Mouse (Mus musculus) forebrain, embryonic 14.5 days (tissue): Measurements from ENCODE around the gene Tnk2. TPM values are rescaled to one million over a fixed set of nuclear protein-coding genes. Genes with fewer than 3 reads are reported as not detected.
A peak's percentile ranks its signal among the peaks of the same experiment; 100 is the strongest.

ENCODE experiments used
- ATAC-seq: fragments of 200-750 bp; cut with Nextera tagmentation; 2 replicates; pipeline ENCODE4 v1.8.0; 2017; ENCODE audit warnings: mild to moderate bottlenecking, moderate library complexity
- DNase-seq: peaks from one replicate; pipeline ENCODE4 v3.0.0-alpha.2; 2015; ENCODE audit warnings: low spot score
- H3K27ac ChIP-seq: fragments of 300-500 bp; sonication (generic); 2 replicates; pipeline ENCODE4 v1.5.1; 2014; ENCODE audit warnings: low read depth, mild to moderate bottlenecking, control low read depth, low read length, moderate library complexity
- H3K27me3 ChIP-seq: fragments of 300-500 bp; sonication (generic); replicated peaks from 2 replicates; pipeline ENCODE4 v1.6.1; 2014; ENCODE audit warnings: low read length, control low read depth, mixed read lengths; ENCODE audit not compliant: control insufficient read depth, insufficient read depth
- H3K36me3 ChIP-seq: fragments of 300-500 bp; sonication (generic); 2 replicates; pipeline ENCODE4 v1.6.1; 2014; ENCODE audit warnings: low read length, control low read depth; ENCODE audit not compliant: control insufficient read depth, insufficient read depth
- H3K4me1 ChIP-seq: fragments of 300-500 bp; sonication (generic); 2 replicates; pipeline ENCODE4 v1.6.1; 2014; ENCODE audit warnings: antibody characterized with exemption, low read length, control low read depth; ENCODE audit not compliant: control insufficient read depth, insufficient read depth
- H3K4me2 ChIP-seq: fragments of 300-500 bp; sonication (generic); 2 replicates; pipeline ENCODE4 v1.6.1; 2014; ENCODE audit warnings: mild to moderate bottlenecking, control low read depth, low read length
- H3K4me3 ChIP-seq: fragments of 300-500 bp; sonication (generic); 2 replicates; pipeline ENCODE4 v1.5.1; 2014; ENCODE audit warnings: low read depth, low read length, control low read depth
- H3K9ac ChIP-seq: fragments of 300-500 bp; sonication (generic); 2 replicates; pipeline ENCODE4 v1.6.1; 2014; ENCODE audit warnings: mild to moderate bottlenecking, low read length, control low read depth, moderate library complexity
- H3K9me3 ChIP-seq: fragments of 300-500 bp; sonication (generic); replicated peaks from 2 replicates; pipeline ENCODE4 v1.6.1; 2016; ENCODE audit warnings: low read length, control low read depth, mixed read lengths; ENCODE audit not compliant: control insufficient read depth
- WGBS: fragments of 180-500 bp; shearing (Covaris S2); extraction: QIAGEN DNeasy Blood & Tissue Kit; methylation state at CpG from one replicate; pipeline ENCODE4 v1.1.7; 2014; 5-methylcytosine and 5-hydroxymethylcytosine counted together
- polyA plus RNA-seq: library from polyadenylated mRNA; unstranded; fragments of >200 nt; fragmentation: Nextera tagmentation; extraction: Ambion mirVana; gene quantifications from 2 replicates; pipeline ENCODE4 v1.2.1, GENCODE M21; 2014

The Tnk2 gene
- polyA plus RNA-seq, 1 experiment from 2014 or later, result 11.2 TPM

- H3K4me2 ChIP-seq, result no peak overlapping the region
- ATAC-seq (peak; percentile 63; the same call in 1 of the 2 replicates), DNase-seq (peak; percentile 72)
- H3K4me1 ChIP-seq, result no peaks in the 10 kb centered on the region
- H3K9ac ChIP-seq, result no peak overlapping the region
- no peak overlapping the region for H3K4me3 ChIP-seq
- no peak overlapping the region for H3K27ac ChIP-seq
- no peaks in the 10 kb centered on the region for H3K27me3 ChIP-seq
- 64% methylated on average over 5 of the region's 5 CpGs for WGBS
- H3K9me3 ChIP-seq, result no peaks in the 10 kb centered on the region
- peaks cover 41% of the 10 kb centered on the region for H3K36me3 ChIP-seq
These were observed 39.7 kb downstream of the Tnk2 start for GRCm38 (mm10) chr16:32683343-32683742.

GRCm38 (mm10) chr16:32685405-32685804, 41.7 kb downstream of the Tnk2 start:
- Histone ChIP-seq H3K36me3 (peaks cover 23% of the 10 kb centered on the region), H3K4me2 (no peak overlapping the region), H3K4me1 (no peaks in the 10 kb centered on the region), H3K27ac (no peak overlapping the region), H3K27me3 (no peaks in the 10 kb centered on the region), H3K9me3 (no peaks in the 10 kb centered on the region), H3K4me3 (no peak overlapping the region), H3K9ac (no peak overlapping the region)
- DNase-seq (no peak), ATAC-seq (no peak)
- WGBS, result 85% methylated on average over 10 of the region's 10 CpGs

GRCm38 (mm10) chr16:32685998-32686397, 42.3 kb downstream of the Tnk2 start:
- Histone ChIP-seq H3K9ac (no peak overlapping the region), H3K36me3 (peaks cover 17% of the 10 kb centered on the region), H3K27me3 (no peaks in the 10 kb centered on the region), H3K4me1 (no peaks in the 10 kb centered on the region), H3K9me3 (no peaks in the 10 kb centered on the region), H3K27ac (no peak overlapping the region), H3K4me3 (no peak overlapping the region), H3K4me2 (no peak overlapping the region)
- DNase-seq, result no peak
- no peak for ATAC-seq
- WGBS, result 73% methylated on average over 5 of the region's 5 CpGs

GRCm38 (mm10) chr16:32687221-32687620, 43.5 kb downstream of the Tnk2 start:
- WGBS, result 69% methylated on average over 5 of the region's 5 CpGs

GRCm38 (mm10) chr16:32688770-32689169, 45.1 kb downstream of the Tnk2 start:
- H3K9ac ChIP-seq, result no peak overlapping the region
- no peaks in the 10 kb centered on the region for H3K36me3 ChIP-seq
- DNase-seq (no peak), ATAC-seq (no peak)
- H3K27me3 ChIP-seq, result no peaks in the 10 kb centered on the region
- no peaks in the 10 kb centered on the region for H3K4me1 ChIP-seq
- H3K4me3 ChIP-seq, result no peak overlapping the region
- H3K27ac ChIP-seq, result no peak overlapping the region
- H3K4me2 ChIP-seq, result no peak overlapping the region
- no peaks in the 10 kb centered on the region for H3K9me3 ChIP-seq
- WGBS, result 68% methylated on average over 4 of the region's 4 CpGs

More at GRCm38 (mm10) chr16:32687221-32687620, 43.5 kb downstream of the Tnk2 start:
- H3K9me3 ChIP-seq, result no peaks in the 10 kb centered on the region
- H3K27me3 ChIP-seq, result no peaks in the 10 kb centered on the region
- no peak overlapping the region for H3K4me2 ChIP-seq
- H3K4me1 ChIP-seq, result no peaks in the 10 kb centered on the region
- ATAC-seq, result no peak
- H3K4me3 ChIP-seq, result no peak overlapping the region
- no peak overlapping the region for H3K27ac ChIP-seq
- DNase-seq, result no peak
- H3K9ac ChIP-seq, result no peak overlapping the region
- H3K36me3 ChIP-seq, result peaks cover 9% of the 10 kb centered on the region

GRCm38 (mm10) chr16:32689501-32689900, 45.8 kb downstream of the Tnk2 start:
- no peaks in the 10 kb centered on the region for H3K4me1 ChIP-seq
- no peak overlapping the region for H3K4me2 ChIP-seq
- H3K27me3 ChIP-seq, result no peaks in the 10 kb centered on the region
- H3K27ac ChIP-seq, result no peak overlapping the region
- WGBS, result 5% methylated on average over 9 of the region's 9 CpGs
- DNase-seq (peak; percentile 87), ATAC-seq (0 out of 2 replicates have a peak, but pooled peaks have one; percentile 42)
- H3K9ac ChIP-seq, result no peak overlapping the region
- H3K36me3 ChIP-seq, result no peaks in the 10 kb centered on the region
- no peak overlapping the region for H3K4me3 ChIP-seq
- no peaks in the 10 kb centered on the region for H3K9me3 ChIP-seq

- H3K9ac ChIP-seq, result no peak overlapping the region
- H3K36me3 ChIP-seq, result no peaks in the 10 kb centered on the region
- no peak for ATAC-seq
- H3K4me3 ChIP-seq, result no peak overlapping the region
- DNase-seq, result peak; percentile 31
- H3K27ac ChIP-seq, result no peak overlapping the region
- no peaks in the 10 kb centered on the region for H3K9me3 ChIP-seq
- H3K4me2 ChIP-seq, result no peak overlapping the region
- WGBS, result 47% methylated on average over 7 of the region's 7 CpGs
- no peaks in the 10 kb centered on the region for H3K4me1 ChIP-seq
- no peaks in the 10 kb centered on the region for H3K27me3 ChIP-seq
These were observed 53.3 kb downstream of the Tnk2 start for GRCm38 (mm10) chr16:32696841-32697464.

- Histone ChIP-seq H3K9me3 (no peaks in the 10 kb centered on the region), H3K27ac (no peak overlapping the region), H3K4me2 (no peak overlapping the region), H3K36me3 (no peaks in the 10 kb centered on the region), H3K9ac (no peak overlapping the region), H3K4me3 (no peak overlapping the region), H3K4me1 (no peaks in the 10 kb centered on the region), H3K27me3 (no peaks in the 10 kb centered on the region)
- 87% methylated on average over 22 of the region's 22 CpGs for WGBS
- ATAC-seq (no peak), DNase-seq (no peak)
These were observed 54.2 kb downstream of the Tnk2 start for GRCm38 (mm10) chr16:32697665-32698446.

- Histone ChIP-seq H3K27ac (no peak overlapping the region), H3K9ac (no peak overlapping the region), H3K4me1 (no peaks in the 10 kb centered on the region), H3K9me3 (no peaks in the 10 kb centered on the region), H3K4me3 (no peak overlapping the region), H3K4me2 (no peak overlapping the region), H3K36me3 (no peaks in the 10 kb centered on the region), H3K27me3 (no peaks in the 10 kb centered on the region)
- no peak for ATAC-seq
- 29% methylated on average over 7 of the region's 7 CpGs for WGBS
- no peak for DNase-seq
These were observed 54.9 kb downstream of the Tnk2 start for GRCm38 (mm10) chr16:32698550-32698949.
